Mouse (Mus musculus): ENCODE measurements at regions not wholly inside any gene's neighbourhood (a gene's known extent, or its start where the extent isn't known, plus 50 kb on each side); places are given as distances from the start of the nearest gene placed in this dataset.

DNA sequence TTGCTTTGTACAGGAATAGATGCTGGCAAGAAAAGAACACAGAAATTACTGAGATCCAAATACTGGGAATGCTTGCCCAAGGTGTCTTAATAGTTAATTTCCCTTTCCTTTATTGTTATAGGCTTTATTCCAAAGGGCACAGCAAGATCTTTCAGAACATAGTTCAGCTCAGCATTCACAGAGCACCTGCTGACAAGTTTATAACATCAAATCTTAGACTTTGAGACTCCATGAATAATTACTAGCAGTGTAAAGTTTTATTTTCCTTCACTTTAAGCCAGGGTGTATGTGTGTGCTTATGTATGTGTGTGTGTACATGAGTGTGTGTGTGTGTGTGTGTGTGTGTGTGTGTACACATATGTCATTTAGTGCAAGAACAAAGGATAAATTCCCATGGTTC lies 999.8 kb upstream of the Crim1 start:
- no peak for DNase-seq (ENCODE audit: low spot score in 2 of 2)

DNA sequence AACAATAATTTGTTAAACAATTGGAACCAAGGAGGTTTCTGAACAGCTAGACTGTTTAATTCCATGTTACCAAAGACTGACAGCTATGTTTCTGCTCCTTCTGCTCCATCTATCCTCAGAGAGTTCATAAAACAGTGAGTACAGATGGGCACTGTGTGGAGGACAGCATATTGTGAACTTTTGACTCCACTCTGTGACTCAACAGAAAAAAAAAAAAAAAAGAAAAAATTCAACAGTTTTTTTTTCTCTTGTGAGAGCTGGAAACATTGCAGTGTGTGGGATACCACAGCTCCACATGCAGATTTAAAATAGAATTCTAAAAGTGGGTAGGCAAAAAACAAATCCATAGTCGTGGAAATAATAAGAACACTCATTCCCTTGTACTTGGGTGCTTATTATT lies 999.4 kb upstream of the Crim1 start:
- no peak for DNase-seq (ENCODE audit: low spot score in 2 of 2)

DNA sequence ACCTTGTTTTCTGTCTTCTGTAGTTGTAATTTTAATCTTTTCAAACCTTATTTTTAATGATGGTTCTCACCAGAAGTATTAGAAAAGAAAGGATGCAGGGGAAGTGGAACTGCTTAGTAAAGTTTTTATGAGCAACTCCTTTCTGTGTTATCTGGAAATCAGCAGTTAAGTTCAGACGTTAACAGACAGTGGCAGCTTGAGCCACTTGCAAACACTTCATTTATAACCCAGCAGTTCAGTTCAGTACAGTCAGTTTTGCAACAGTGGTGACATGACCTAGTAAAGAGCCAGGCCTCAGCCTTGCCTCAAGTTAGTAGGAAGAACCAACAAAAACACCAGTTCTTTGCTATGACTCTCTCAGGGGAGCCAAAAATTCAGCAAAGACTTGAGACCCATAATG lies 989.1 kb upstream of the Crim1 start:
- no peak for DNase-seq (ENCODE audit: low spot score in 2 of 2)

DNA sequence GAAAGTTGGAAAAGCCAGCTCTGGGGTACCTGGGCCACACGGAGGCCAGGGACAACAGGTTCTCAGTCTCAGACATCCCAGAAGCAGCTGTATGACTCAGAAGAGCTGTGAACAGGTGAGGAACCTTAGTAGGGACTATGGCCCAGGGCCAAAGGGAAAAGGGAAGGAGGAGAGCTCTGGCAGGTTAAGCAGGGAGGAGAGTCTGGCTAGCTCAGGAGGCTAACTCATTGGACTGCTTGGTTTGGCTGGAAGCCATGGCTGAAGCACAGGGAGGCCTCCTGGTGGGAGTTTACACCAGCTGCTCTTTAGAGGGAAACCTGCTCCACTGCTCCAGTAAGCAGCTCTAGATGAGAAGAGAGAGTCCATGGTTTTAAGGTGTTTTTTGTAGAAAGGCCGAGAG lies 955.0 kb upstream of the Crim1 start:
- peak in 1 of 2 experiments; percentile 16 for DNase-seq (ENCODE audit: low spot score in 2 of 2)
